Mouse (Mus musculus): ENCODE data around the gene Vmn2r23. TPM values are rescaled to one million over a fixed set of nuclear protein-coding genes. Genes with fewer than 3 reads are reported as not detected.

Vmn2r23 gene
- total and polyA plus RNA-seq, 3 experiments: not detected

DNA sequence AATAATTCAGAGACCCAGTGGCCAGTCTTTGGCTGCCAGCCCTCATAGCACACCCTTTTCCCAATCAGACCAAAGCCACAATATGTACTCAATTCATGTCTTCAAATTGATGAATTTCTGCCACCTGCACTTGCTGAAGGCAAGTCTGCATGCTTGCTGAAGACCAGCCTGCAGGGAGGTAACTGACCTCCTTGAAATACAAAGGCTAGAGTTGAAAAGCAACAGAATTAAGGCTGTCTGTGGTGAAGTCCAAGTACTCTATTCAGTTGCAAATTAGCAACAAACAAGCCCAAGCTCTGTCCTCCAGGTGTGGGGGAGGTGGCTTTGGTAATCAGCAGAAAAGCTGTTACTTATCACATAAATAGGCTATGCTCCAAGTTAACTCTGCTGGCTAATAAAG, 5.3 kb upstream of the Vmn2r23 start:
- TF ChIP-seq MYC (IDR thresholded peaks at IDR 0.05; ENCODE audit: low read depth, low read length): no peak
- no peak for TF ChIP-seq TCF12 (IDR thresholded peaks at IDR 0.05; ENCODE audit: low read depth, low read length)
- no peak for TF ChIP-seq MAFK (IDR thresholded peaks at IDR 0.05; ENCODE audit: insufficient replicate concordance, low read length)
- TF ChIP-seq NRF1 (IDR thresholded peaks at IDR 0.05; ENCODE audit: low read depth, low read length): no peak
- TF ChIP-seq RAD21 (IDR thresholded peaks at IDR 0.05; ENCODE audit: low read depth, low read length): no peak
- no peak for TF ChIP-seq SIN3A (IDR thresholded peaks at IDR 0.05; ENCODE audit: low read length)
- peaks cover 17% of the 10 kb centered on the region for H3K27me3 ChIP-seq (replicated peaks)
- H3K4me1 ChIP-seq (ENCODE audit: control insufficient read depth in 1 of 2, insufficient read depth in 2 of 2): no peaks in the 10 kb centered on the region
- no peak overlapping the region for H3K4me2 ChIP-seq (ENCODE audit: insufficient read depth, low read depth, poor library complexity, severe bottlenecking)
- H3K4me3 ChIP-seq (replicated peaks in 1 of 3; ENCODE audit: low read depth in 2 of 3, low read length in 2 of 3, poor library complexity in 1 of 3): no peak overlapping the region
- no peaks in the 10 kb centered on the region for H3K36me3 ChIP-seq (replicated peaks in 1 of 2; ENCODE audit: control insufficient read depth in 1 of 2, insufficient read depth in 1 of 2, low read length in 1 of 2)
- dilution Hi-C loops (cut with MboI; ENCODE audit: extremely low pct_ligation_motif_present, extremely low pct_unique_long_range_greater_than_20kb, low sequenced_read_pairs): no loop called here
- no peak overlapping the region for H3K27ac ChIP-seq (ENCODE audit: insufficient read depth, low read depth)
- no peaks in the 10 kb centered on the region for H3K79me2 ChIP-seq (replicated peaks; ENCODE audit: control insufficient read depth, extremely low read depth, insufficient read depth, poor library complexity, severe bottlenecking)
- no peaks in the 10 kb centered on the region for H3K9me3 ChIP-seq (replicated peaks; ENCODE audit: low read length)
- no peak for DNase-seq (ENCODE audit: extremely low read depth)
- in situ Hi-C loops (cut with MboI; ENCODE audit: low pct_ligation_motif_present, low pct_unique_long_range_greater_than_20kb, low sequenced_read_pairs): no loop called here
- no peak overlapping the region for H3K9ac ChIP-seq (ENCODE audit: insufficient read depth, low read depth)

- Histone ChIP-seq H3K9ac (ENCODE audit: insufficient read depth, low read depth) (no peak overlapping the region), H3K27ac (ENCODE audit: insufficient read depth, low read depth) (no peak overlapping the region), H3K79me2 (replicated peaks; ENCODE audit: control insufficient read depth, extremely low read depth, insufficient read depth, poor library complexity, severe bottlenecking) (no peaks in the 10 kb centered on the region), H3K4me1 (ENCODE audit: control insufficient read depth in 1 of 2, insufficient read depth in 2 of 2) (no peaks in the 10 kb centered on the region), H3K27me3 (replicated peaks) (peaks cover 13% of the 10 kb centered on the region), H3K36me3 (replicated peaks in 1 of 2; ENCODE audit: control insufficient read depth in 1 of 2, insufficient read depth in 1 of 2, low read length in 1 of 2) (no peaks in the 10 kb centered on the region), H3K4me3 (replicated peaks in 1 of 3; ENCODE audit: low read depth in 2 of 3, low read length in 2 of 3, poor library complexity in 1 of 3) (no peak overlapping the region), H3K4me2 (ENCODE audit: insufficient read depth, low read depth, poor library complexity, severe bottlenecking) (no peak overlapping the region), H3K9me3 (replicated peaks; ENCODE audit: low read length) (no peaks in the 10 kb centered on the region)
- in situ Hi-C loops (cut with MboI; ENCODE audit: low pct_ligation_motif_present, low pct_unique_long_range_greater_than_20kb, low sequenced_read_pairs) (no loop called here), dilution Hi-C loops (cut with MboI; ENCODE audit: extremely low pct_ligation_motif_present, extremely low pct_unique_long_range_greater_than_20kb, low sequenced_read_pairs) (no loop called here)
- TF ChIP-seq MXI1 (IDR thresholded peaks at IDR 0.05; ENCODE audit: low read depth, low read length): no peak
- TF ChIP-seq CTCF (conservative IDR thresholded peaks at IDR 0.05 in 1 of 2, IDR thresholded peaks at IDR 0.05 in 1 of 2; ENCODE audit: low read depth in 2 of 2, low read length in 2 of 2): no peak
- no peak for TF ChIP-seq ZC3H11A (IDR thresholded peaks at IDR 0.05; ENCODE audit: low read depth, low read length)
- TF ChIP-seq BHLHE40 (IDR thresholded peaks at IDR 0.05; ENCODE audit: low read depth, low read length): no peak
- TF ChIP-seq MAZ (IDR thresholded peaks at IDR 0.05; ENCODE audit: low read depth, low read length): no peak
- TF ChIP-seq RCOR1 (conservative IDR thresholded peaks at IDR 0.05; ENCODE audit: low read depth, low read length): no peak
- TF ChIP-seq TBP (conservative IDR thresholded peaks at IDR 0.05; ENCODE audit: low read depth, low read length): no peak
- TF ChIP-seq JUND (conservative IDR thresholded peaks at IDR 0.05; ENCODE audit: low read depth, low read length): no peak
- TF ChIP-seq USF2 (conservative IDR thresholded peaks at IDR 0.05; ENCODE audit: low read depth, low read length): no peak
- TF ChIP-seq MAFK (IDR thresholded peaks at IDR 0.05; ENCODE audit: insufficient replicate concordance, low read length): no peak
- no peak for TF ChIP-seq ZMIZ1 (IDR thresholded peaks at IDR 0.05; ENCODE audit: low read depth, low read length)
- no peak for TF ChIP-seq TCF12 (IDR thresholded peaks at IDR 0.05; ENCODE audit: low read depth, low read length)
- no peak for TF ChIP-seq KAT2A (IDR thresholded peaks at IDR 0.05; ENCODE audit: insufficient replicate concordance, low read length)
- no peak for TF ChIP-seq ELF1 (IDR thresholded peaks at IDR 0.05; ENCODE audit: low read depth, low read length)
- TF ChIP-seq UBTF (IDR thresholded peaks at IDR 0.05; ENCODE audit: low read depth, low read length): no peak
- TF ChIP-seq CHD1 (IDR thresholded peaks at IDR 0.05; ENCODE audit: low read depth, low read length): no peak
- no peak for TF ChIP-seq ZKSCAN1 (IDR thresholded peaks at IDR 0.05; ENCODE audit: borderline replicate concordance, low read depth, low read length)
- no peak for TF ChIP-seq USF1 (IDR thresholded peaks at IDR 0.05; ENCODE audit: low read depth, low read length)
- TF ChIP-seq JUN (IDR thresholded peaks at IDR 0.05; ENCODE audit: insufficient read depth, low read depth, low read length): no peak
- DNase-seq (ENCODE audit: extremely low read depth): no peak
Measured at GRCm38 (mm10) chr6:123770031-123770430, 67.6 kb downstream of the Vmn2r23 start.

Measured in CH12.LX (cell line).